Mouse (Mus musculus): ENCODE measurements around the gene Col25a1. TPM values are rescaled to one million over a fixed set of nuclear protein-coding genes. Genes with fewer than 3 reads are reported as not detected.

The Col25a1 gene
- polyA plus RNA-seq, 1 experiment: 0.15 TPM

DNA sequence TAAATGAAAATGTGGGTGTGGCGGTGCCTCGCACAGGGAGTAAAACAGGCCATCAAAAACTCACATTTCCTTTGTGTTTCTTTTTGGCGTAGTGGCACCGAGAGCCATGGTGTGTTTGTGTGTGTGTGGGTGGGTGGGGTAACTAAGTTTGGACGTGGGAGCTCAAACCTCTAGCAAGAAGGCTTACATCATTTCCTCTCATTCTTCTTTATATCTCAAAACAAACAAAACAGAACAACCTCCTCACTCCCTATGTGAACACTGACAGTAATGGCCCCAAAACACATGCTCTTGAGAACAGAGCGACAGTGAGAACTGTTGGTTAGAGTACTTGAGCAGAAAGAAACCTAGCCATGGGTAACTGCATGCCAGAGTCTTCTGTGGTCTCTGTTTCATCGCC, 121.1 kb downstream of the Col25a1 start:
- no peak for DNase-seq (ENCODE audit: low read depth)

DNA sequence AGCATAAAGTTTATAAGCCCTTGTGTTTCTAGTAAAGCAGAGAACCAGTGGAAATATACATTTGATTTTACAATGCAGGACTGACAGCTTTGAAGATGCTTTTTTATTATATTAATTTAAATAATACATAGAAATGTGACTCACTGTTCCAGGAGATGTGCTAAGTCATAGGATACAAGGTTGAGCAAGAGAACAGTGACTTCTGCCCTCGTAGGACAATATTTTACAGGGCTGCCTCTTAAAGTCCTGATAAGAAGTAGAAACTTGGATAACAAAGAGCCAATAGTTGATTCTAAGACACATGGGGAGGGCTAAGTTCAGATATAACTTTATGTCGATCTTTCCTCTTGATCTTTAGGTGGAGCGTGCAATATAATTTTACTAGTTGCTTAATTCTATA, 124.8 kb downstream of the Col25a1 start:
- no peak for DNase-seq (ENCODE audit: low read depth)

- no peak for DNase-seq (ENCODE audit: low read depth)
Observed at GRCm38 (mm10) chr3:130256610-130257009, 125.3 kb downstream of the Col25a1 start.

GRCm38 (mm10) chr3:130259670-130260069, 128.4 kb downstream of the Col25a1 start:
- no peak for DNase-seq (ENCODE audit: low read depth)

DNA sequence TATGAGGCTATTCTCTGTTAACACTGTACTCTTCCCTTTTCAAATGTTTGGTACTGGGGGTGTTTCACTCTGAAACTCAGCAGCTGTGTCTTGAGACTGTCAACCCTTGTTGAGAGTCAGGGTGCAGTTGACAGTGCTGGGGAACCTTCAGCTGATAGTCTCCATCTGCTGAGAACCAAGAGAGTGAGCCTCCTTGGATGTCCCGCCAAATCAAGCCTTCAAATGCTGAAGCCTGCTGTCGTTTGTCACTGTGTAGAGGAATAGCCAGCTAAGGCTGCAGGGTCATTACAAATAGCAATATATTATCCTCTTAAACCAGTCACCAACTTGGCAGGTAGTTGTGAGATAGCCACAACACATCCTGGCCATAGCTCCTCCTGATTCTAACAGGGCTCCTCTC, 129.0 kb downstream of the Col25a1 start:
- no peak for DNase-seq (ENCODE audit: low read depth)

DNA sequence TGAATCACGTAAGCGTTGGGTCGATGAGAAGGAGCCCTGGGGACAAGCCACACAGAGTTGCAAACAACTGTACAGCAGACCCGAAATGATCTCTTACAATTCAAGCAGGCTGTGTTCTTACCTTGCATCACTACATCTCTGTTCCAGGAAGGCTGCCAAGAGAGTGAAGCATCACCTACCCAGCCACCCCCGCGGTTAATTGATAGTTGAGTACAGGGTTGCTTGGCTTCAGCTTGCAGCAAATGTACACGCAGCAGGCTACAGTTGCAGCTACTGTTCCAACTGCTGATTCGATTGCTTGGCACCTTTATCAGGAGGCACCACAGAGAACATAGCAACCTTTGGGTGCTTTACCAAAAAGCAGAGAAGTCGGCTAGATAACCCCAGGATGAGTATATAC, 133.8 kb downstream of the Col25a1 start:
- DNase-seq (ENCODE audit: low read depth): peak; percentile 26

- no peak for DNase-seq (ENCODE audit: low read depth)
Observed at GRCm38 (mm10) chr3:130270509-130270908, 139.2 kb downstream of the Col25a1 start.

- DNase-seq (ENCODE audit: low read depth): no peak
Observed at GRCm38 (mm10) chr3:130273949-130274348, 142.6 kb downstream of the Col25a1 start.

DNA sequence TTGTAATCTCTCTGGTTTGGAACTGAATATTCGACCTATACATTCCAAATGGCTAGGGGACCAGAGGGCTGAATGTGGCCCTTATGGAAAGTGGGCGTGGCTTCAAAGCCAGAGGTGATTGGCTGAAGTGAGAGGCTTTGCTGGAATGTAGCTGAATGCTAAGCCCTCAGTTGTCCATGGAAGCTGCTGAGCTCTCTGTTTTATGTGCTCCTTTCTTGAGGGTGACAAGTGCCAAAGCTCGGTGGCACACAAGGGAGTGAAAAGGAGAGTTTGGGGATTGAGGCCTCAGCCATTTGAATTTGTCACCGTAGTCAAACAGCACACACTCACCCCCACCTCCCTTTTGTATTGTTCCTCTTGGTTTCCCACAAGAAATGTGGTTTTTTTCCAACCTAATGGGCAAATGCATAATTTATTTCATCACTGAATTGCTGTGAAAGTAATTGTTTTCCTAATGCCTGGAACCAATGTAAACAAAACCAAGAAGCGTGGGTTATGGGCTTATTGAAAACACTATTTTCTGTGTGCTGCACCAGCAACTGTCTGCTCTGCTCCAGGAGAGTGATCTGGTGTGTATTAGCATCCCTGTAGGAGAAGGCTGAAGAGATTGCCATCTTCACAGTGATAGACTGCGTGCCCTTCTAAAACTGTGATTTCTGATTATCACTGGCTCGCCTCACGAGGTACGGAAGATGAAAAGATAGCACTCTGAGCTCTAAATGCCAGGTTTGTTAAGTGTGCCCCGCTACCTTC, 147.2 kb downstream of the Col25a1 start:
- DNase-seq (ENCODE audit: low read depth): no peak

GRCm38 (mm10) chr3:130283011-130283760, 151.9 kb downstream of the Col25a1 start:
- DNase-seq (ENCODE audit: low read depth): peak; percentile 3

- DNase-seq (ENCODE audit: low read depth): no peak
Observed at GRCm38 (mm10) chr3:130288102-130288501, 156.8 kb downstream of the Col25a1 start.

GRCm38 (mm10) chr3:130288756-130289155, 157.5 kb downstream of the Col25a1 start:
- DNase-seq (ENCODE audit: low read depth): no peak

DNA sequence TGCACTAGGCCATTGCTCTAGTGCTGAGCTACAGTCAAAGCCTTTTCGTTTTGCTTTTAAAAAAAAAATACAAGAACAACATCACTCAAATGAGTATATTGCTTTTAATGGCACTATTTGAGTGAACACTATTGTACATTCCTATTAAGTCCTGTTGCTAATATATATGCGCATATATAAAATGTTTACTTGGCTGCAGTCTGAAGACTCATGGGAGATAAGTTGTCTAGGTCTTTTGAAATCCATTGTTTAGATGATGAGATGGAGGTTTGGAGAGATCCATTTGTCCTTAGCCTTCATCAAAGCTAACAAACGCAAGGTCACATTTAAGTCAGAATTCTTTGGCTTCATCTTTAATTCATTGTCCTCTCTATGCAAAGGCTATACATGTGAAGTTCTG, 157.9 kb downstream of the Col25a1 start:
- DNase-seq (ENCODE audit: low read depth): no peak

DNA sequence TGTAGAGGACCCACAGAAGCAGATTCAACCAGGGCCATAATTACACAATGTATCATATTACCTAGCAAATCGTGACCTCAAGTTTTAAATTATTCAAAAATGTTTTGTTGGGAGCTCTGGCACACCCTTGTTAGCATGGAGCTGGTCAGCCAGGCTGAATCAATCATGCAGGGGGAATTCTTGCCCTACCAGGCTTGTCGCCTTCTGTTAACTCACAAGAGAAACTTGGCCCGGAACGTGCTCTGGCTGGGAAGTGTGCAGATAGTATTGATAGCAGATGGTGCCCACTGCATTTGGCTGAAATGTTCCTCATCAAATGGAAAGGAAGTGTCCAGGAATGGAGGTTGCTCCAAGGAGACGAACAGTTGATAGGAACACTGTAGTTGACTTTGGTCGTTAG, 158.9 kb downstream of the Col25a1 start:
- no peak for DNase-seq (ENCODE audit: low read depth)

DNA sequence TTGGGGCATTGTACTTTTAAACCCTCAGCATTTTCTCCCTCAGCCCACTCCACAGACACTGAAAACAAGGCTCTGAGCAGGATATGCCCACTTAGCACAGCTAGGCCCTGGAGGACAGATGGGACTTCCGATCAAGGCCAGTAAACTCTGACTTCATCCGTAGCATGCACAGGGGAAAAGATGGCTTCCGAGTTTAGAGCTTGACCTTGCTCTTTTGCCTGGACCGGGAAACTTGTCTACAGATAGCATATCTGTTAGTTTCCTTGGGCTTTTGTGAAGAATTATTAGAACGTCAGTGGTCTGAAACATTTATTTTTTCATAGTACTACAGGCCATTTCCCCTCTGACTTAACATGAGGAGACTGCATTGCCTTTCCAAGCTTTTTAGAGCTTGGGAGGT, 159.4 kb downstream of the Col25a1 start:
- DNase-seq (ENCODE audit: low read depth): no peak

DNA sequence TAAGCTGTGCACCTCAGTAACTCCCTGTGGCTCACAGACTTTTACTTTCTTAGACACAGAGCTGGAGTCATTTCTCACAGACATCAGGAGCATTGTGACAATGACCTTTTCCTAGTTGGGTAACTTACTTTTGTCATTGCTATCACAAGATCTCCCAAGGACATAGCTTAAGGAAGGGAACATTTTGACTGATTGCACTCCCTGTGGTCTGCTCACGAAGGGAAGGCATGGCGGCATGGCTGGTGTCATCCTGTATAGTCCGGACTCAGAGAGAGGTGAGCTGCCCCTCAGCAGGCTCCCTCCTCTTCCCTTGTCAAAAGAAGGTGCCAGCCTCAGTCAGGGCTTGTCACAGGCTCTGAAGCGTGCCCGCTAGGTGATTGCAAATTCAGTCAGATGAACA, 160.6 kb downstream of the Col25a1 start:
- no peak for DNase-seq (ENCODE audit: low read depth)

GRCm38 (mm10) chr3:130300530-130300929, 169.2 kb downstream of the Col25a1 start:
- no peak for DNase-seq (ENCODE audit: low read depth)

- no peak for DNase-seq (ENCODE audit: low read depth)
Observed at GRCm38 (mm10) chr3:130303597-130303996, 172.3 kb downstream of the Col25a1 start.

DNA sequence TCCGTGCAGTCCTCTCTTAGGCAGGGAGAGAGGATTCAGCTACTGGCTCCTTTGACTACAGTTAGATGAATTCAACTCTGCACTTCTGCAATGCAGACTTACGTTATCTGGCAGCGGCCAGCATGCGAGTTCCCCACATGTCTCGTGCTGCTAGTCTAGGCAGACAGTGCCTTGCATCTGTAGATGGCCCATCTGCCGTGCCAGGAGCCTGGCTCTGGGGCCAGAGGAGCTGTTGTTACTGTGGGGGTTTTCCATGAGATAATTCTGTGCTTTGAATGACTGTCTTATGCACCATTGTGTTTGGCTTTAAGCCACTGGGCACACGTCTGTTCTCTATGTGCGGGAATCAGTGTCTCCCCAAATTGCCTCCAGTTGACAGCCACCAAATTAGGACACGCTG, 173.5 kb downstream of the Col25a1 start:
- DNase-seq (ENCODE audit: low read depth): no peak

- no peak for DNase-seq (ENCODE audit: low read depth)
Observed at GRCm38 (mm10) chr3:130305686-130306085, 174.4 kb downstream of the Col25a1 start.

GRCm38 (mm10) chr3:130309277-130309676, 178.0 kb downstream of the Col25a1 start:
- DNase-seq (ENCODE audit: low read depth): no peak

DNA sequence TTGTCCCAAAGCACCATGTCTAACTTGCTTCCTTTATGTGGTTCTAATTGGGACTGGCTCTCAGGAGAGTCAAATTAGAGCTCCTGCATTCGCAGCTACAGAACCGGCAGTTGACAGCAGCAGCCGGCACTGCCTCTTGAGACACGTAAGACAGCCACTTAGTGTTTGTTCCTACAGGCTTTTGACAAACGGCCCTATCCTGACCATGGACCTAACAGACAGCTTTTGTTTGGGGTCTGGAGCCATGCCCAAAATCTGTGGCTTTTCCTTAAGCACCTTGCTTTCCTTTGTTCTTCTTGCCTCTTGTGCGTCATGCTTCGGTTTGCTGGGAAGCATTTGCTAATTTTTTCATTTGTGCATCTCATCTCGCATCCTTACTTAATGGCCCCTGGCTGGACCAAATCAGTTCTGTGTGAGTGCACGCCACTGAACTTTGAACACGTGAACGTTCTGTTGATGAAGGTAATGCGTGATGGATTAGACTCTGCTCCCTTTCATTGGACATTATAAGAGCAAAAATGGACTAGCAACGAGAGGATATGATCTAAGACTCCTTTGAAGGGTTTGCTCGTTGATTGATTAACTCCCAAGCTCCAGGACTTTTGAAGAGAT, 179.5 kb downstream of the Col25a1 start:
- no peak for DNase-seq (ENCODE audit: low read depth)

GRCm38 (mm10) chr3:130313246-130313645, 181.9 kb downstream of the Col25a1 start:
- DNase-seq (ENCODE audit: low read depth): no peak
